Mouse (Mus musculus) hematopoietic stem cell, adult 5-6 weeks (primary cell): Measurements from ENCODE around the gene Cldn9. TPM values are rescaled to one million over a fixed set of nuclear protein-coding genes. Genes with fewer than 3 reads are reported as not detected.

Experiments
- ATAC-seq, 2 experiments: fragments of 125-278 bp in 1 of 2; replicated peaks in 1 of 2; 2 replicates each; pipeline ENCODE4 v1.8.0; 2016 to 2017; ENCODE audit warnings: inconsistent platforms in 2 of 2, mild to moderate bottlenecking in 2 of 2, moderate number of reproducible peaks in 2 of 2, low read depth in 1 of 2, moderate TSS enrichment in 1 of 2; ENCODE audit not compliant: low FRiP score in 2 of 2, poor library complexity in 2 of 2, severe bottlenecking in 2 of 2, insufficient read depth in 1 of 2, low TSS enrichment in 1 of 2
- total RNA-seq: library from RNA; stranded (forward); fragments of 172-1452, 232-1000 nt; gene quantifications from 2 replicates; pipeline ENCODE4 v1.2.3, GENCODE M21; 2017

Cldn9 gene
- total RNA-seq, 1 experiment from 2014 or later: not detected

DNA sequence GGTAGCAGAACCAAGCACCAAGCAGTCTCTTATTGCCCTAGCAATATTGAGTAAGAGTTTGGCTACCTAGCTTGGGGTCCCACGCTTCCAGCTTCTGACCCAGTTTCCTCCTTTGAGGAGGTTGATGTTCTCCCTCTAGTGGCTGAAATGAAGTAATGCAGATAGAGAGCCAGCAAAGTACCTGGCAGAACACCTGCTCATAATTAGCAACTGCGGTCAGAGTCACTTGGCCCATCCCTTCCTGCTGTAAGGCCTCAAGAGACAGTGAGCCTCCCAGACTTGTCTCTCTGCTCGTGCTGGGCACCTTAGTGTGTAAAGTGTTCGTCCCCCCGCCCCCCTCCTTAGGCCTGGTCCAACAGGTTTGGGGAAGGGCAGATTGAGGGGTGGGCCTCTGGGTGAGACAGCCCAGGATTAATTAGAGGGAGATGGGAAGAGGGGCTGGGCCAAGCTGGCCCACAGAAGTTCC, 19.2 kb downstream of the Cldn9 start:
- ATAC-seq: peak; percentile 38 to 44; a peak in 2 of 4 replicates

DNA sequence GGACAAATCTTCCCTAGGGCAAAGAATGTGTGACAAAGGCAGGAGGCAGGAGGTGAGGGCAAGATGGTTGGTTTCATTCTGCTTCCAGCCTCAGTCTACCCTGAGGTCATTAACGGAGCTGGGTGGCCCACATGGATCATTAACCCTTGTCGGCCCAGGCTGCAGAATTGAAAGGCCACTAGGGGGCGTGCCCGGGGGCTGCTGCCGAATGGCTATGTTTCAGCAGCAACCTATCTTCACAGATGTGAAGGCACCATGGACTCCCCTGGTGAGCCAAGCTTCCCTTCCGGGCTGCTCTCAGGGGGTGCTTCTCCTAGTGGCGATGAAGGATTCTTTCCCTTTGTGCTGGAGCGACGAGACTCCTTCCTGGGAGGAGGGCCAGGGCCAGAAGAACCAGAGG, 22.3 kb downstream of the Cldn9 start:
- ATAC-seq: peak in 1 of 2 experiments; percentile 31; a peak in 1 of 4 replicates

DNA sequence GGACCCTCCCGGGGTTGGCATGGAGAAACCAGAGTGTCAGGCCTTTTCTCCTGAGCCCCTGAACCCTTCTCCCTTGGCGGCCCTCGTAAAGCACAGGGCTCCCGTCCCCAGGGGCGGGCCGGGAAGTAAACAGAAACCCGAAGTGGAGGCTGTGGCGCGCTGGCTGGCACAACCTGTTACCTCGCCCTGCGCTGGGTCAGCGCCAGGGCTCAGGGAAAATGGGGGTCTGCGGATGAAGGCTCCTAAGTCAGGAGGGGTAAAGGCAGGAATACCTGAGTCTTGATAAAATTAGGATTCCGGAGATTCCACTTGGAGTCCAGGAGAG, 23.0 kb downstream of the Cldn9 start:
- peak; percentile 30 to 60; a peak in 2 of 4 replicates for ATAC-seq

DNA sequence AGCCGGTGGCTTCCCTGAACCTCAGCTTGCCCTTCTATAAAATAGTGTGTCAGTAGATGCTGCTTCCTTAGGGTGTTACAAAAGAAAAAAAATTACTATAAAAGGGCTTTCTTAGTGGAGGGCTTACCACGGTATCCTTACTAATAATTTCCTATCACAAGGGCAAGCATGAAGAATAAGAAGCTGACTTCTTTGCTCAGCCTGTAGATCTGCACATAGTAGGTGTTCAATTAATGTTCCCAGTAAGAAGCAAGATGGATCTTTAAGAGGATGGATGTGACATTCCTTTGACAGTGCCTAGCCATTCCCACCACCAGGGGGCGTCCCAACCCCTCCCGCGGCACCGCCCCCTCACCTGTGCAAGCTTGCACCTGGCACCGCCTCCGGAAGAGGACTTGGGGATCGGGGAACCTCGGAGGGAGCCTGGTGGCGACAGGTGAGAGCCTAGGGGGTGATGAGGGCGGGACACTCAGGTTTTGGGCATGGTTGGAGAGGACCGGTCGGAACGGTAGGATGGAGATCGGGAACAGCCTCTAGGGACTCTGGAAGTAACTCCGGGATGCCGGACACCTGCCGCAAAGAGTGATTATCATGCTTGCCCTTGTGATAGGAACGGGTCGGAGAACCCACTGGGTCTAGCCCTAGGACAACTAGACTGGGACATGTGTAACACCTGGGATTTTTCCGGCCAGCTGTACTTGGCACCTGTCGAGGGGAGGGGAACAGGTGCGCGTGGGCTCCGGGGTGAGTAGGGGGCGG, 23.5 kb downstream of the Cldn9 start, which contains the start of gene Bicdl2:
TSS of gene Bicdl2 (plus strand) at position 390 of the 759 bp plus-strand sequence.
- ATAC-seq: no peak; a peak in 1 of 4 replicates

DNA sequence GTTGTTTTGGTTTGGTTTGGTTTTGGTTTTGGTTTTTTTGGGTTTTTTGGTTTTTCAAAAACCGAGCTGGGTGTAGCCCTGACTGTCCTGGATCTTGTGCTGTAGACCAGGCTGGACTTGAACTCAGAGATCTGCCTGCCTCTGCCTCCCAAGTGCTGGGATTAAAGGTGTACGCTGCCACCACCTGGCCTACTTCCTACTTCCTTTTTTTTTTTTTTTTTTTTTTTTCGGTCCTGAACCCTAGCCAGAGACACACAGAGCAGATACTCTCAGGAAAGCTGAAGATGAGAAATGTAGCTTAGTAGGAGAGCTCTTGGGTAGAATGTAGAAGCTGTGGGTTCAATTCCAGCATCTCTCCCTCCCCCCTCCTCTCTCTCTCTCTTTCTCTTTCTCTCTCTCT, 25.4 kb downstream of the Cldn9 start:
- no peak for ATAC-seq

DNA sequence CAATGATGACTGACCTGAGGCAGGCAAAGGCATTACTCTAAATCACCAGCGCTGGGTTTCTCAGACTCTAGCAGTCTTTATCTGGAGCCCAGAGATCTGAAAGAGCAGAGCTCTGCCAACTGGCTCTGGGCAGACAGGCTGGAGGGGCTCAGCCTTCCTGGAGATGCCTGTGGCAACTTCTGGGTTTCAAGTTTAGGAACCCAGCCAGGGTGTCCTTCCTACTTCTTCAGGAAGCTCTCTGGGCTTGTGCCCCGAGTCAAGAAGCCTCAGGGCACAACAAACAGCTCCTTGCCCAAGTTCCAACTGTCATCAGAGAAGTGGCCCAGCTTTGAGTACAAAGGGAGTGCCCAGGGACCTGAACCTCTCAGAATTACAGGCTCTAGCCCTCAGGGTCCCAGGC, 29.4 kb downstream of the Cldn9 start:
- ATAC-seq: peak; percentile 46 to 47

DNA sequence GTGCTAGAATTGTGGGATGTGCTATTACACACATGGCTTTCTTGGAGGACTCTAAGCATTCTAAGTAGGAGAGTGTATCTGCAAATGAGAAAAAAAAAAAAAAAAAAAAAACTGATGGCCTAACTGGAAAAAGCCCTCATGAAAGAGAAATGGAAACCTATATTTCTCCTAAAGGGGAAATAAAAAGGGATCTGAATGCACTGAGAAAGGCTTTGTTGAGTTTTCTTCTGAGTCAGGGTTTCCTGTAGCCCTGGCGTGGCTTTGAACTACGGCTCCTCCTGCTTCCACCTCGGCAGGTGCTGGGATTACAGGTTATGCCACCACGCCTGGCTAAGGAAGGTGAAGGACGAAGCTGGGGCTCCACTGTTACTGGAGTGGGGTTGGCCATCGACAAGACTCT, 29.8 kb downstream of the Cldn9 start:
- ATAC-seq: peak in 1 of 2 experiments; percentile 26; a peak in 1 of 4 replicates

DNA sequence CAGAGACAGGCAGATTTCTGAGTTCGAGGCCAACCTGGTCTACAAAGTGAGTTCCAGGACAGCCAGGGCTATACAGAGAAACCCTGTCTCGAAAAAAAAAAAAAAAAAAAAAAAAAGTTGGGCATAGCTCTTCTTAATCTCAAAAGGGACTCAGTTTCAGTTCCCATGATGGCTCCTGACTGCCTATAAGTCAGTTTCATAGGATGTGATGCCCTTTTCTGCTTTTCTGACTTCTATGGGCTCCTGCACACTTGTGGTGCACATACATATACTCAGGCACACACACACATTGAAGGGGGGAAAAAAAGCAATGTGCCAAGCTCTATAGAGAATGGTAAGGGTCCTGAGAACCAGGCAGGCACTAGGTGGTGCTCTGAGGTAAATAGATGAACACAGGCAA, 30.5 kb downstream of the Cldn9 start:
- ATAC-seq: no peak

DNA sequence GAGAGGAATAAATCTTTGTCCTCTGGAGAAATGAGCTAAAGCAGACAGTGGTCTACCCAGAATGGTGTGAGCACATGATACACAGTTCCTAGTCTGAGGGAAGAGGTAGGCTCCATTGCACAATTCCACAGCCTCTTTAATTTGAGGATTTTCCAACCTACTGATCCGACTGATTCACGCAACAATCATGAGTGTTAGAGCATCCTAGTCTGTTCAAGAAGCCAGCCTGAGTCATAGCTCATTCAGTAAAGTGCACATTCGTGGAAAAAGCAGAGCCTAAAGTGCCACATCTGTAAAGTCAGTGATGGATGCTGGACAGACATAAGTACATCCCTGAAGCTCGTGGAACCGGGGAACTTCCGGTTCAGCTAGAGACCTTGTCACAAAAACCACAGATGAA, 32.5 kb downstream of the Cldn9 start:
- ATAC-seq: no peak

DNA sequence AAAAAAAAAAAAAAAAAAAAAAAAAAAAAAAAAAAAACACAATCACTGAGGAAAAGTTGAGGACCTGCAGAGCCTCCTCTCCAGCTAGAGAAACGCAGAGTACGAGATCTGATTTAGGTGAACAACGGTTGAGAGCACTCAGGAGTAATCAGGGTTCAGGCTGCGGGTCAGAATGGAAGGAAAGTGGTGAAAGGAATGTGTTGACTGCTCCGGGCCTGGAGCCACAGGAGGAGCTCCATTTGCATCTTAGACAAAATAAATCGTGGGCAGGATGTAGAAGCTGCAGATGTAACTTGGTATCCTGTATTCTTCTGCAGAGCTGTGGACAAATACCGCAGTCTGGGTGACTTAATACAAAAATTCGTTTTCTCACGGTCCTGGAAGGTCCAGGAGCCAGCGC, 37.9 kb downstream of the Cldn9 start:
- no peak for ATAC-seq

DNA sequence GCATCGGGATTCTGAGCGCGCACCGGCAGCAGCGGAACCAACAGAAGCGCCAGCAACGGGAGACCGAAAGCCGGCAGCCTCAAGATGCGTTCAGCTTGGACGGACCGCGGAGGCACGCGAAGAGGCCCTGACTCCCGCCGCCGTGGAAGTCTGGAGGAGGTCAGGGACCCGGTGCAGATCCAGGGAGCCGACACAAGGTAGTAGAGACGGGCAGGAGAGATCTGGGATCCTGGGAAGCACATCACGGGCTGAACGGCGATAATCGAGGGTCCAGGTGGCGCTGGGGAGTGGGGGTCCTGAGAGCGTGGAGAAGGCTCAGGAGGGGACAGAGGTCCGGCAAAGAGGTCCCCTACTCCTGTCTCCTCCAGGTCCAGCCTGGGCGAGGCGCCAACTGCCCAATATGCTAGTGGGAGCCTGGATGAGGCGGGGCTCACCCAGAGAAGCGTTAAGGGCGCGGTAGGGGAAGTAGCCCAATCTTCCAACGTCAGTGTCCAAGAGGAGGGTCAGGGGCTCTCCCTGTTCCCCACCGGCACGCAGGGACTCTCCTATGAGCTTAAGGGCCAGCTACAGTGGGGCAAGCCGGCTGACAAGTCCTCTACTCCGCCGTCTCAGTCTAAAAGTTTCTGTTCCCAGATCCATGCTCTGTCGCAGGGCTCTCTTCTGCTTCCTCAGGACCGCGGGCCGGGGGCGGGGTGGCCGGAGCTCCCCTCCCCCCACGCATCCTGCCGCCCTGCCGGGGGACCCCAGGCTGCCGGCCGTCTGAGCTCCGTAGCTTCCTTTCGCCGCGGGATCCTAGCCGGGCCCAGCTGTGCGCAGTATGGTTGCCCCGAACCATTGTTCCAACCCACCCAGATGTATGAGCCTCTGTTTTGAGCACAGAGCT, 39.0 kb downstream of the Cldn9 start, which contains the start of gene Mmp25:
TSS of gene Mmp25 (minus strand) at position 665 of the 883 bp plus-strand sequence.
- ATAC-seq: peak; percentile 63 to 67

Other genes starting within 250 kb of the Cldn9 start
- gene Vmn2r117, start 204.3 kb downstream of the Cldn9 start, total RNA-seq: not detected in 2 replicates
- 6.4 and 11.4 TPM in 2 replicates for gene Zfp213, start 119.8 kb downstream of the Cldn9 start, total RNA-seq
- gene Zfp13, start 84.5 kb downstream of the Cldn9 start, total RNA-seq: 0.25 TPM in 1 of 2 replicates, not detected in the other
- gene Zscan10, start 83.2 kb downstream of the Cldn9 start, total RNA-seq: not detected in 2 replicates
- gene Mmp25, start 38.7 kb downstream of the Cldn9 start, total RNA-seq: 2.7 and 5.2 TPM in 2 replicates
- not detected in 2 replicates for gene Bicdl2, start 23.5 kb downstream of the Cldn9 start, total RNA-seq
- 32.0 and 33.6 TPM in 2 replicates for gene Hcfc1r1, start 10.4 kb downstream of the Cldn9 start, total RNA-seq
- 34.0 and 48.2 TPM in 2 replicates for gene Thoc6, start 10.1 kb downstream of the Cldn9 start, total RNA-seq
- 6.3 and 24.1 TPM in 2 replicates for gene Tnfrsf12a, start 6.6 kb downstream of the Cldn9 start, total RNA-seq
- gene Cldn6, start 4.8 kb downstream of the Cldn9 start, total RNA-seq: not detected in 2 replicates
- gene 1520401A03Rik, start 38.8 kb upstream of the Cldn9 start, total RNA-seq: not detected in 2 replicates
- 13.9 and 14.3 TPM in 2 replicates for gene Pkmyt1, start 42.3 kb upstream of the Cldn9 start, total RNA-seq
- gene Paqr4, start 56.8 kb upstream of the Cldn9 start, total RNA-seq: 2.3 and 3.4 TPM in 2 replicates
- gene Kremen2, start 61.8 kb upstream of the Cldn9 start, total RNA-seq: not detected in 2 replicates
- 26.3 and 33.2 TPM in 2 replicates for gene Flywch1, start 87.6 kb upstream of the Cldn9 start, total RNA-seq
- gene Flywch2, start 102.1 kb upstream of the Cldn9 start, total RNA-seq: 6.3 and 9.1 TPM in 2 replicates
- gene Srrm2, start 106.5 kb upstream of the Cldn9 start, total RNA-seq: 133 and 212 TPM in 2 replicates
- gene Elob, start 145.1 kb upstream of the Cldn9 start, total RNA-seq: 82.3 and 105 TPM in 2 replicates
- 0.65 TPM in 1 of 2 replicates, not detected in the other for gene Prss33, start 152.0 kb upstream of the Cldn9 start, total RNA-seq
- not detected in 2 replicates for gene Prss32, start 159.8 kb upstream of the Cldn9 start, total RNA-seq
- not detected in 2 replicates for gene Prss41, start 160.1 kb upstream of the Cldn9 start, total RNA-seq
- not detected in 2 replicates for gene Prss21, start 184.0 kb upstream of the Cldn9 start, total RNA-seq
- gene Dcpp1, start 196.8 kb upstream of the Cldn9 start, total RNA-seq: not detected in 2 replicates
- not detected in 2 replicates for gene Dcpp2, start 196.9 kb upstream of the Cldn9 start, total RNA-seq
- not detected in 2 replicates for gene Dcpp3, start 233.4 kb upstream of the Cldn9 start, total RNA-seq